Mouse (Mus musculus) adrenal gland, adult 10 weeks (tissue): ENCODE results near the gene Olfr301. TPM values are rescaled to one million over a fixed set of nuclear protein-coding genes. Genes with fewer than 3 reads are reported as not detected.

ENCODE experiments used
- polyA plus RNA-seq: library from polyadenylated mRNA; stranded (reverse); fragments of 350-450 nt; fragmentation: Illumina TruSeq; extraction: RNeasy Lipid Tissue Mini Kit (QIAGEN cat#74804); gene quantifications from one replicate; pipeline ENCODE4 v1.2.3, GENCODE M21; 2014; ENCODE audit warnings: low read depth, low replicate concordance

Gene Olfr301
- polyA plus RNA-seq = not detected

DNA sequence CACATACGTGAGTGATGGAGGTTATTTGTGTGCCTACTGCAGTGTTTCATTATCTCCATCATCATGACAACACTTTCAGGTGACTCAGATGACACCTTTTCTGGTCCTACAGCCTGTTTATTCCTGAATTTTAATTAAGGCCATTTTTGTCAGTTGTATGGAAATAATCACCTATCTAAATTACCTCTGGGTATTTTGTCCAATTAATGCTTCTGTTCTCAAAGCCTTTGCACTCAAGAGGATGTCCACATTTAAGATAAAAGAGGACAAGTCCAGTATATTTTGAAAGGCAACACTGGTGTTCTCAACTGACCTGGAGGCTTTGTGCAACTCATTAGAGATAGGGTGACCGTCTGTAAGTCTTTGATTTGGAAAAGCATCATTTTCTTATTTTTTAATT is at the start of gene Olfr301:
Gene Olfr301 (plus strand): TSS at position 301 of the 400 bp plus-strand sequence.

DNA sequence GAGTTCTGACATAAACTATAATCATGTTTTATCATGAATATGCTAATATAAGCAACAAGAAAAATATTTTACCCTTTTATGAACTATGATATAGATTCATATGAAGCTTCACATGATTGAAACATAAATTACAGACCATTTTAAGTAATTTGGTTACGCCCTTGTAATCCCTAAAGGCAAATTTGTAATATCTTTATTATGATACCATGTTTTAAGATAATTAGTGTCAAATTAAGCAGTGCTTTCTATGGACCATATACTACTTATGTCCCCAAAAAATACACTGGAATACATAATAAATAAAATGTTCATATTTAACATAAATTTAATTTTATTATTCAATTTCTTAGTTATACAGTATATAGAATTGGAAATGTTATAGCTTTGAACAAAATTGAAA is 36.8 kb upstream of the Olfr301 start, which contains the start of gene Olfr305:
Gene Olfr305 (minus strand): TSS at position 101 of the 400 bp plus-strand sequence.

DNA sequence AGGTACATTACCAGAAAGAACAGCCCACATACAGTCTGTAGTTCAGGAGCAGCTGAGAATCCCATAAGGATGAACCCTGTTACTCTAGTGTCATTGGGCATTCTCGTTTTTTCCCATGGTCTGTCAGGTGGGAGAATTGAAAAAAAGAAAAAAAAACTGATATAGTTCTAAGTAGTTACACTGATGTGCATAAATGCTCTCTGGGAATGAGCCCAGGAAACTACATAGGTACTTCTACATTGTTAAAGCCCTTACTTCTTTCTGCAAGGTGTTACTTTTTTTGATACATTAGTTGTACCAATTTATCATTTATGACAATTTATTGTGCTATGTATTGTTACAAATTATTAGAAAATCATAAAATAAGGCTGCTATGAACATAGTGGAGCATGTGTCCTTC is 17.1 kb upstream of the Olfr301 start, which contains the start of gene Olfr304:
Gene Olfr304 (minus strand): TSS at position 101 of the 400 bp plus-strand sequence.

DNA sequence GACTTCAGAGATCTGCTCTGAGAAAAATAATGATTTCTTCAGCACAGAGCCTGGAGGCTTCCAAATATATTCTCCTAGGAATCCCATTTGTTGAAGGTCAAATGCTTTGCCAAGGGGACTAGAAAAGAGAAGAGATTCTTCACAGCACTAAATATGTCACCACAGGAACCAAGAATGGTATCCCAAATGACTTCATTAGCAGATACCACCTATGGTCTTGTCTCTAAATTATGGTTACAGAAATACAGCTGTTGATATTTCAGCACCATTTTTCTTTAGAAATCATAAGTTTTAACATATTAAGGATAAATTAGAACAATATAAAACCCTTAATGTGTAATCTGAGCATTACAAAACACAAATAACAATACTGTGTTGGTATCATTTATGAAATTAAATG is 6.0 kb upstream of the Olfr301 start, which contains the start of gene Olfr303:
Gene Olfr303 (minus strand): TSS at position 101 of the 400 bp plus-strand sequence.

DNA sequence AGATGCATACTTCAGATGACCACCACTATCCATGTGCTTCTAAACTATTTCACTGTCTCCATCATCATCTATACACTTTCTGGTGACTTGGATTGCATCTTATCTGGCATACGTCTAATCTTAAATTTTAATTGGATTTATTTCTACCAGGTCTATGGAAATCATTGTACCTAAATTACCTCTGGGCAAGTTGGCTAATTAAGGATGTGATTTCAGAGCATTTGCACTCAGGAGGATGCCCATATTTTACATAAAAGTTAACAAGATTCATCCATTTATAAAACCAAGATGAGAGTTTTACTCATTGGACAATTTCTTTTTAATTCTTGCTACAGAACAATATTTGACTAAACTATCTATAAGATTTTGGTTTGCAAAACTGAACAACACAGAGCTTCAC is 56.0 kb downstream of the Olfr301 start, which contains the start of gene Olfr299:
Gene Olfr299 (plus strand): TSS at position 301 of the 400 bp plus-strand sequence.

Other genes starting within 250 kb of the Olfr301 start
- gene Vmn2r75, start 232.1 kb upstream of the Olfr301 start, polyA plus RNA-seq = not detected
- not detected for gene Vmn2r76, start 157.5 kb upstream of the Olfr301 start, polyA plus RNA-seq
- not detected for gene Olfr310, start 126.7 kb upstream of the Olfr301 start, polyA plus RNA-seq
- gene Olfr309, start 90.1 kb upstream of the Olfr301 start, polyA plus RNA-seq = not detected
- gene Olfr308, start 78.2 kb upstream of the Olfr301 start, polyA plus RNA-seq = not detected
- gene Olfr307, start 66.3 kb upstream of the Olfr301 start, polyA plus RNA-seq = not detected
- not detected for gene Olfr305, start 36.9 kb upstream of the Olfr301 start, polyA plus RNA-seq
- gene Olfr304, start 17.2 kb upstream of the Olfr301 start, polyA plus RNA-seq = not detected
- not detected for gene Olfr303, start 6.1 kb upstream of the Olfr301 start, polyA plus RNA-seq
- not detected for gene Olfr299, start 56.1 kb downstream of the Olfr301 start, polyA plus RNA-seq
- gene Olfr298, start 88.6 kb downstream of the Olfr301 start, polyA plus RNA-seq = not detected
- not detected for gene Olfr297, start 116.1 kb downstream of the Olfr301 start, polyA plus RNA-seq
- not detected for gene Olfr295, start 180.0 kb downstream of the Olfr301 start, polyA plus RNA-seq
- not detected for gene Olfr294, start 212.8 kb downstream of the Olfr301 start, polyA plus RNA-seq
- not detected for gene Olfr293, start 245.2 kb downstream of the Olfr301 start, polyA plus RNA-seq